Mouse (Mus musculus) cerebellum, postnatal 36 days (tissue): Measurements from ENCODE around the gene Zfp180.
"Not testable (repeated sequence)": the region's sequence is repeated elsewhere in the genome, so short reads cannot be mapped to it uniquely, and the experiment has no call there.

Source experiments
- DNase-seq, 2 experiments: peaks; one replicate each; pipeline ENCODE4 v3.0.0; 2021 to 2022; ENCODE audit warnings: mixed read lengths in 2 of 2

The Zfp180 gene

DNA sequence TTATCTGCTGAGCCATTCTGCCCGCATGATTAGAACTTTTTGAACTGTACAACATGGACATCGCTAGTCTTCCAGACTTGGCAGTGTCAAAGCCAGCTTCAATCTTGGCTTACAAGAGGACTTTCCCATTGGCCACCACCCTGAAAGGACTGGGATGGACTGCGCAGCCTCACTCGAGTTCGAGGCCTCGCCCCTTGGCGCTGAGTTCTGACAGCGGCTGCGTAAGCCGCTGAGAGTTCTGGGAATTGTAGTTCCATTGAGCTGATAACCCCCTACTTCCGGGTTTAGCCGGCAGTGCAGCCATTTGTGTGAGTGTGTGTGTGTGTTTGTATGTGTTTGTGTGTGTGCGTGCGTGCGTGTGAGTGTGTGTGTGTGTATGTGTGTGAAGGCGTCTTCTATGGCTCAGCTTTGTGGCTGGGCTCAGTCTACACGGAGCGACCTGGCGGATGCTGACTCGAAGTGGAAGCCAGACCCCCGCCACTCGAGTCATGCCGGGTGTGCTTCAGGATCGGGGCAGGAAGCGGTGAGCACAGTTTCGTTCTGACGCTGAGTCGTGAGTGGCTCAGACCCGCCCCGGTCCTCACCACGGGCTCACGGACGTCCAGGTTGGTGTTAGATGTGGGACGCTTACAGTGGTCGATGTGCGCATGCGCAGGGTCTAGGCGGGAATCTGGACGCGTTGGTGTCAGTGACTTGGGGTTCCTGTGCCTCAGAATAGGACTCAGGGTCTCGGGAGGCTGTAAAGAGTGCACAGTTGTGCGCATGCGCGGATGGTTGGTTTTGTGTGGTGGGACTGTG lies at the start of gene Zfp180:
Gene Zfp180 (plus strand): TSS at position 291 of the 798 bp plus-strand sequence.
- peak; percentile 94 for DNase-seq

DNA sequence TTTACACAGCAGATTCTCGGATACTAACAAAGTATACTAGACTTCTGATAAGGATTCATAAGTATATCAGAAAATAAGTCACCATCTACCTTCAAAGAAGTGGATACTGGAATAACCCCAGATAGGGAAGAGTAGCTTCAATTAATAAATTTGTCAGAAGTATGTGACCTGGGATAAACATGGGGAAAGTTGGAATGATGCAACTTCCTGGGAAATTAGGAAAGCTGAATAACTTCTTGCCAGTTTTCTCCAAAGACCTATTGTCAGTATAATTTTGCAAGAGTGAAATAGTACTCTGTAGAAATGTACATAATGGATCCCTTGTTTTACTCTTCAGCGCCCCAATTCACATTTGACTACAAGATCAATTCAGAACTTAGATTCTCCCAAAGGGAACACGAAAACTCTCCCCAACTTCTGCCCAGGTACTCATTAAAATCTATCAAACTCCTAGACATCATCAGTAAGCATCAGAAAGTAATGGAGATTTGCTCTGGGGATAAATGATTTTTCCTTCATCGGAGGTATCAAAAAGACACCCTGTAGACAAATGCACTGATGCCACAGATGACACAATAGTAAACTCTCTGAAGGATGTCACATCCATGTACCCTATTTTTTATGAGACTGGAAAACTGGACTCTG lies 28.9 kb upstream of the Zfp180 start, which contains the start of gene Vmn1r183:
Gene Vmn1r183 (plus strand): TSS at position 595 of the 645 bp plus-strand sequence.
- no peak for DNase-seq

DNA sequence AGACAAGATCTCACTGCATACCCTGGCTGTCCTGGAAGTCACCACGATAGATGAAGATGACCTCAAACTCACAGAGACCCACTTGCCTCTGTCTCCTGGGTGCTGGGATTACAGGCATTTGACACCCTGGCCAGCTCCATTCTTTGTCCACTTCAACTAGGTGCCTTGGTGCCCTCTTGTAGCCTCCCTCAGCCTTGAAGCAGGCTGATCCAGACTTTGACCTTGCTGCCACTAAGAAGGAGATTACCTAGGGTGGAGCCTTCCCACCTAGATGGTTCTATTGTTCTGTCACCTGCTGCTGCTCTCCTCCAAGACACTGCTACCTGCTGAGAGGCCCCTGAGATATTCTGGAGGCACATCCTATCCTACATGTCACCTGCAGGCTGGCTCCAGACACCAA lies 7.3 kb upstream of the Zfp180 start:
- not testable (repeated sequence) for DNase-seq

DNA sequence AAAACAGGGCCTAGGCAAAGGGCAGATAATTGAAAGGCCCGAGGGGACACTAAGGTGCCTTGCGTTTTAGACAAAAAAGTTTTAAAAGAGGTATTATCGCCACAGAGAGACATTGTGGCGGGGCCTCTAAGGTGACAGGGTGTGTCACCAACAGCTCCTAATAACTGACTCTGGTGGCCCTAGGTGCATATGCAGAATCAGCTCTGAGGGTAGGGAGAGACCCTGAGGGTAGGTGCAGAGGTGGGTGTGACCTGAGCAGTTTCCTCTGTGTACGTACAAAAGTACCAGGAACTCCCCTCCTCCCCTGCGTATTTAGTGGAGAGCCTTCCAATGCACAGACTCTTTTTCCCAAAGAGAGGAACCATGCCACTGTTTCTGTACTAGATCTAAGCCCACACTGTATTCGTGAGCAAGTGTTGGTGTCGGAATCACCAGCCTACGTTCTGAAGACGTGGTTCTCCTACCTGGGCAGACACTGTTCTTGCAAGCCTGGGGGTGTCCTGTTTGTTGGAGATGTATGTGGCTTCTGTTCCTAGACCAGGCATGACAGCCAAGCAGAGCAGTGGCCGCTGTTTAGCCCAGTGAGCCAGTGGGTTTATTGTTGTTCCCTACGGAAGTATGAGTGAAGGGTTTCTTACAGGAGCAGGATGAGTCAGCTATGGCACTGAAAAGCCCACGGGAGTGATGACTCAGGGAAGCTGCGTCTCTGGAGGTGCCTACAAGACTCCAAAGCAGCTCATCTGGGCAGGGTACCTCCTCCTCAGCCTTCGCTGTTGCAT lies 922 bp downstream of the Zfp180 start:
- no peak for DNase-seq

DNA sequence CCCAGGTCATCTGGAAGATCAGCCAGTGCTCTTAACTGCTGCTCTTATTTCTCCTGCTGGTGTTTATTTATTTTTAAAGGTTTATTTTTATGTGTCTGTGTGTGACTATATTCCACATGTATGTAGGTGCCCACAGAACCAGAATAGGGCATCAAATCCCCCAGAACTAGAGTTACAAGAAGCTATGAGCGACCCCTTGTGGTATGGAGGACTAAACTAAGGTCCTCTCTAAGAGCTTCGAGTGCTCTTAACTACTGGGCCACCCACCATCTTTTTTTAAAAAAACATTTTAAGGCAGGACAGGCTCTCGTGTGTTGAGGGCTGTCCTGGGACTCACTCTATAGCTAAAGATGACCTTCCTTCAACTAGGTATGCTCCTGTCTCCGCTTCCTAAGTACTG lies 5.1 kb downstream of the Zfp180 start:
- no peak for DNase-seq

GRCm38 (mm10) chr7:24087485-24088125 lies 5.9 kb downstream of the Zfp180 start:
- no peak for DNase-seq

GRCm38 (mm10) chr7:24104403-24104802 lies 22.7 kb downstream of the Zfp180 start:
- DNase-seq: no peak

DNA sequence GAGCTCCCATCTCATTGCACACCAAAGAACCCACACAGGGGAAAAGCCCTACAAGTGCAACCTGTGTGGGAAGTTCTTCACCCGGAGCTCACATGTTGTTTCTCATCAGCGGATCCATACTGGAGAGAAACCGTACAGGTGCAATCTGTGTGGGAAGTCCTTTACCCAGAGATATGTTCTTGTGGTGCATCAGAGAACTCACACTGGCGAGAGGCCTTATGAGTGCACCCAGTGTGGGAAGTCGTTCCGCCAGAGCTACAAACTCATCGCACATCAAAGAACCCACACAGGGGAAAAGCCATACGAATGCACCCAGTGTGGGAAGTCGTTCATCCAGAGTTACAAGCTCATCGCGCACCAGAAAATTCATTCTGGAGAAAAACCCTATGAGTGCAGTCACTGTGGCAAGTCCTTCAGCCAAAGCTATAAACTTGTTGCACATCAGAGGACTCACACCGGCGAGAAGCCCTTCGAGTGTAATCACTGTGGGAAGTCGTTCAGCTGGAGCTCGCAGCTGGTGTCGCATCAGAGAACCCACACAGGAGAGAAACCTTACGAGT lies 23.5 kb downstream of the Zfp180 start:
- DNase-seq: no peak

GRCm38 (mm10) chr7:24110839-24111238 lies 29.1 kb downstream of the Zfp180 start:
- DNase-seq: no peak

GRCm38 (mm10) chr7:24111772-24112155 lies 30.0 kb downstream of the Zfp180 start:
- DNase-seq: no peak

DNA sequence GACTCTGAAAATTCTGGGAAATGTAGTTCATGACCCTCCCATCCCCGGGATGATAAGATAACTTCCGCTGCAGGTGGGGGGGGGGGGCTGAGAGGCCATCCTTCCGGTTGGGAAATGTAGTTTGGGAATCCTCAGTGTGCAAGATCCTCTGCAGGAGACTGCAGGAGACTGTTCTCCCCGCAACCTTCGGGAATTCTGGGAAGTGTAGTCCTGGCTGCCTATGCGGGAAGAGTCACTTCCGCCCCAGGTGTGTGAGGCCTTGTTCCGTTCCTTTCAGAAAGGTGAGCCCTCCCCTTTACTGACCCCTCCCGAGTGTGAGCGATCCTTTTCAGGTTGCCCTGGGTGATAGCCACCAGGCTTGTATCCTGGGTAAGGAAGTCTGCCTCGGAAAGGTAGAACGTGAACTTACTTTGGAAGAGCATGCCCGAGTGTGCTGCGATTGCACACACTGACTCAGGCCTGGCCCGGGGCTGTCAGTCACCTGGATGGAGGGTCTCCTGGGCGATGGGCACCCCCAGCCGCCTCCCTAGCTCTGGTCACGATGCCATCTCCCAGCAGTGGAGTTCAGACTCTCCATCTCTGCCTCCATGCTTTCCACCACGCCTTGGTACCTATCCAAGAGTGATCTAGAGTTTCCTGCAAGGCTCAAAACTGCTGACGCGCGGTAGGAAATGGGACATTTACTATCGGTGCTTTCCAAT lies 30.6 kb downstream of the Zfp180 start, which contains the start of gene Zfp112:
Gene Zfp112 (plus strand): TSS at position 159 of the 701 bp plus-strand sequence.
- DNase-seq: peak; percentile 83

- DNase-seq: peak; percentile 62 to 67
Measured at GRCm38 (mm10) chr7:24113001-24113400, 31.3 kb downstream of the Zfp180 start.

DNA sequence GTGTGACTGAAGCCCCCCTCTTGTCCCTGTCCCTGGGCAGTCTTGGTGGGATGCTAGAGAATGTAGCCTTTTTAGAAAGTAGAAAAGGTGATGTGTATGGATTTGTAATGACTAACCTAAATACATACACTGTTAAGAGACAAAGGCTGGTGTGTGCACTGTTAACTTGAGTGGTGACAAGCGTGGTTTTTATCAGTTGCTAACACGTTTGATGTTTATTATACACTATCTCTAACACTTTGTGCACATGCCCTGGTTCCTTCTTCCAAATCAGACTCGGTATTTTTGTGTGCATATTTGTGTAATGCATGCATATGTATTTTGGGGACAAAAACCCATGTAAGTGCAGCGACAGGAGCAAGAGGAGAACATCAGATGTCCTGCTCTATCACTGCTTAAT lies 34.9 kb downstream of the Zfp180 start:
- no peak for DNase-seq

DNA sequence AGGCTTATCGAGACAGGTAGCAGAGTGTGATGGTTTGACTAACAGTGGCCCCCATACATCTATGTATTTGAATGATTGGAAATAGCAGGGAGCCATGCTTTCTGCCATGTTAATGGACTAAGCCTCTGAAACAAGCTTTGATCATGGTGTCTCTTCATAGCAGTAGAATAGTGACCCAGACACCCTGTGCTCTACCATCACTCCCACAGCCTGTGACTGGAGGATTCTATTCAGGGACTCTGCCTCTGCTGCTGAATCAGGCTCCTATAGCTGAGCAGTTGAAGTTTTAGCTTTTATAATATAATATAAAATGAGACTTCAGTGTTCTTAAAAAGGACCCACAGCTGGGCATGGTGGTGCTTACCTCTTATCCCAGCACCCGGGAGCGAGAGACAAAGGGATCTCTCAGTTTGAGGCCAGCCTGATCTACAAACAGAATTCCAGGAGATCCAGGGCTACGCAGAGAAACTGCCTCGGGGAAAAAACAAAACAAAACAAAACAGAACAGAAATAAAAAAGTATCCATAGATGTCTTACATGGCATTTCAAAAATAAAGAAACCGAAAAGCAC lies 51.8 kb downstream of the Zfp180 start:
- DNase-seq: no peak

- peak; percentile 87 for DNase-seq
Measured at GRCm38 (mm10) chr7:24133996-24134828, 52.5 kb downstream of the Zfp180 start, which contains the start of gene Zfp235. TSS of gene Zfp235 (plus strand) at chr7:24134169.

DNA sequence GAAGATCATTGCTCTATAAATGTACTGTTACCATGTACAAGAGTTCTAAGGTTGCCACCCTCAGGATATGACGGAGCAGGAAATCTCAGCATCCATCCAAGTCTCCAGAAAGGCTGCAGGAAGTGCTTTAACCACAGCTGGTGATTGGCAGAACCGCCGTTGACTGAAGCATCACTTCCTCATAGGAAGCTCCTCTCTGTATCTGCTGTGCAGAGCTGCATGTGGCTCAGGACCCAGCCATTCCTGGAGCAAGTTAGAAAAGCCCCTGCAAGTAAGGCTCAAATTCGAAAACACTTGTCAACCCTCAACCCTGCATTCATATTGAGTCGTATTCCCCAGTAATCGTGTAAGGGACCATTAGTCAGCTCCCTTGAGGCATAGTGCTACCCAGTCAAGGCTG lies 60.8 kb downstream of the Zfp180 start:
- peak in 1 of 2 experiments; percentile 0 for DNase-seq

- no peak for DNase-seq
Measured at GRCm38 (mm10) chr7:24153272-24153671, 71.5 kb downstream of the Zfp180 start.
